Mouse (Mus musculus) kidney, adult 2 months (tissue): ENCODE measurements around the gene Igf2bp2. TPM values are rescaled to one million over a fixed set of nuclear protein-coding genes. Genes with fewer than 3 reads are reported as not detected.

Experiments
- DNase-seq: peaks from one replicate; pipeline ENCODE4 v3.0.0; 2021
- H3K27ac ChIP-seq: fragments of 200-500 bp; 2 replicates; pipeline ENCODE4 v1.5.1; 2012; ENCODE audit warnings: low read depth, low read length, control low read depth, inconsistent platforms; ENCODE audit not compliant: insufficient read depth
- H3K27me3 ChIP-seq: fragments of 200-500 bp; replicated peaks from 2 replicates; pipeline ENCODE4 v1.6.1; 2012; ENCODE audit warnings: mild to moderate bottlenecking, moderate library complexity, low read length, inconsistent platforms; ENCODE audit not compliant: control insufficient read depth, insufficient read depth
- H3K36me3 ChIP-seq: fragments of 200-500 bp; 2 replicates; pipeline ENCODE4 v1.6.1; 2012; ENCODE audit warnings: mild to moderate bottlenecking, moderate library complexity, low read length, inconsistent platforms; ENCODE audit not compliant: control insufficient read depth, insufficient read depth
- H3K4me1 ChIP-seq: fragments of 200-500 bp; 2 replicates; pipeline ENCODE4 v1.6.1; 2011; ENCODE audit warnings: low read length; ENCODE audit not compliant: control insufficient read depth, insufficient read depth
- H3K4me3 ChIP-seq: fragments of 200-500 bp; 2 replicates; pipeline ENCODE4 v1.5.1; 2011; ENCODE audit warnings: mild to moderate bottlenecking, low read depth, low read length, control low read depth; ENCODE audit not compliant: insufficient read depth
- CTCF ChIP-seq: fragments of 200-500 bp; conservative IDR thresholded peaks from 2 replicates; pipeline ENCODE4 v1.5.1; 2011; ENCODE audit warnings: low read depth, mild to moderate bottlenecking, control low read depth, low read length, moderate library complexity, mixed read lengths; ENCODE audit not compliant: insufficient read depth, insufficient read length
- POLR2A ChIP-seq: fragments of 200-500 bp; IDR thresholded peaks from one replicate; pipeline ENCODE4 v1.6.1; 2011; ENCODE audit warnings: low read depth, low read length, control low read depth
- WGBS: fragments of 180-500 bp; shearing (Covaris S2); methylation state at CpG from one replicate; pipeline ENCODE4 v1.1.7; 2018; 5-methylcytosine and 5-hydroxymethylcytosine counted together
- polyA plus RNA-seq: library from polyadenylated mRNA; depleted of rRNA; stranded (reverse); fragments of >200 nt; gene quantifications from 2 replicates; pipeline ENCODE4 v1.2.3, GENCODE M21; 2012

The Igf2bp2 gene
- polyA plus RNA-seq, 1 experiment = 2.3 TPM

DNA sequence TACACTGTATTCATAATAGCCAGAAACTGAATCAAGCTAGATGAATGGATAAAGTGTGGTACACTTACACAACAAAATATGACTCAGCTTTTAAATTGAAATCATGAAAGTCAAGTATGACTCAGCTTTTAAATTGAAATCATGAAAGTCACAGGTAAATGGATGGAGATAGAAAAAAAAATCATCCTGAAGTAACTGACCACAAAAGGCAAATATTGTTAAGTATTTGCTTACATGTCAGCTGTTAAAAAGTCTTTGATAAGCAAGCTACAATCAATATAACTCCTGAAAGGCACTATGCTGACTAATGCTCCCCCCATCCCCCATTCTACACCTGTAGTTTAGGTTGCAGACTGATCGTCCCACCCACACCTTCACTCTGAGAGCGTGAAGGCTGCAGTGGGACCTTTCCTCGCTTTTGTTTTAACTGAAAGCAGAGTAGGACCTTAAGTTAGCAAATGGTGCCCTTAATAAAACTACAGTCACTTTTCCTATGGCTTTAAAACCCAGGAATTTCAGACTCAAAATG lies 71.8 kb downstream of the Igf2bp2 start:
- no peak for DNase-seq
- TF ChIP-seq CTCF (no peak), POLR2A (no peak)
- Histone ChIP-seq H3K27me3 (no peaks in the 10 kb centered on the region), H3K36me3 (no peaks in the 10 kb centered on the region), H3K4me1 (no peaks in the 10 kb centered on the region), H3K4me3 (no peak overlapping the region), H3K27ac (no peak overlapping the region)
- WGBS = 83% methylated on average over 3 of the region's 3 CpGs

DNA sequence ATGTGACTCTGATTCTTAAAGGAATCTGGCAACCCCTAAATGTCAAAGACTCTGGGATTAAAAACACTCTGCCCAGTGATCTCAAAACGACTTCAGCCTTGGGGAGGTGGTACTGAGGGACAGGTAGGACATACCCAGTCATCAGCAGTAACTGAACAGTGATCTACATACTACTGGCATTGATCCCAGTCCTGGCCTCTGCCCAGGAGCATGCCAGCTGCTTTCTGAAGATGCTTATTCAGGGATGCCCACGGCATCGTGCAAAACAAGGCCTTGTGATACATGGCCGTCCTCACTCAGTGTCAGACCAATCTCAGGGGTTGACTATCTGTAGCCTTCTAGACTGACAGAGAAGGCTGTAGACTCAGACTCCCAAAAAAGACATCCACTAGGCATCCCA lies 77.7 kb downstream of the Igf2bp2 start:
- 64% methylated on average over 4 of the region's 4 CpGs for WGBS
- no peaks in the 10 kb centered on the region for H3K27me3 ChIP-seq
- DNase-seq = no peak
- TF ChIP-seq POLR2A = no peak
- TF ChIP-seq CTCF = no peak
- no peaks in the 10 kb centered on the region for H3K4me1 ChIP-seq
- H3K36me3 ChIP-seq = no peaks in the 10 kb centered on the region
- no peak overlapping the region for H3K4me3 ChIP-seq
- no peak overlapping the region for H3K27ac ChIP-seq

- DNase-seq = no peak
- TF ChIP-seq CTCF (no peak), POLR2A (no peak)
- Histone ChIP-seq H3K27ac (no peak overlapping the region), H3K4me1 (no peaks in the 10 kb centered on the region), H3K4me3 (no peak overlapping the region), H3K36me3 (no peaks in the 10 kb centered on the region), H3K27me3 (no peaks in the 10 kb centered on the region)
- 82% methylated on average over 12 of the region's 12 CpGs for WGBS
These were observed 82.9 kb downstream of the Igf2bp2 start for GRCm38 (mm10) chr16:22080125-22080710.

DNA sequence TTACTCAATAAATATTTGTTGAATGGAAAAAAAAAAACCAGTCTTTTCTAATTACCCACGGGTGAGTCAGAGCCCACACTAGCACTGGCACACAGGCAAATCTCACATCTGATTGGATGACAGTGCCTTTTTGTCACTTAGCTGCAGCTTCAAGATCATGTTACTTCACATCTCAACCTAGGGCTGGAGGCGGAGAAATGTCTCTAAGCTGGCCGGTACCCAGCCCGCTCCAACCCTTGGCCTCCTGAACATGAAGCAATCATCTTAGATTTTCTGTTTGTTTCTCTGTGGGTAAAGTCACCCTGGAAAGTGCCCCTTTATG lies 86.5 kb downstream of the Igf2bp2 start:
- no peaks in the 10 kb centered on the region for H3K36me3 ChIP-seq
- no peaks in the 10 kb centered on the region for H3K27me3 ChIP-seq
- no peak overlapping the region for H3K27ac ChIP-seq
- TF ChIP-seq POLR2A = no peak
- no peak for TF ChIP-seq CTCF
- DNase-seq = no peak
- H3K4me1 ChIP-seq = no peaks in the 10 kb centered on the region
- H3K4me3 ChIP-seq = no peak overlapping the region
- 64% methylated on average over 4 of the region's 4 CpGs for WGBS

DNA sequence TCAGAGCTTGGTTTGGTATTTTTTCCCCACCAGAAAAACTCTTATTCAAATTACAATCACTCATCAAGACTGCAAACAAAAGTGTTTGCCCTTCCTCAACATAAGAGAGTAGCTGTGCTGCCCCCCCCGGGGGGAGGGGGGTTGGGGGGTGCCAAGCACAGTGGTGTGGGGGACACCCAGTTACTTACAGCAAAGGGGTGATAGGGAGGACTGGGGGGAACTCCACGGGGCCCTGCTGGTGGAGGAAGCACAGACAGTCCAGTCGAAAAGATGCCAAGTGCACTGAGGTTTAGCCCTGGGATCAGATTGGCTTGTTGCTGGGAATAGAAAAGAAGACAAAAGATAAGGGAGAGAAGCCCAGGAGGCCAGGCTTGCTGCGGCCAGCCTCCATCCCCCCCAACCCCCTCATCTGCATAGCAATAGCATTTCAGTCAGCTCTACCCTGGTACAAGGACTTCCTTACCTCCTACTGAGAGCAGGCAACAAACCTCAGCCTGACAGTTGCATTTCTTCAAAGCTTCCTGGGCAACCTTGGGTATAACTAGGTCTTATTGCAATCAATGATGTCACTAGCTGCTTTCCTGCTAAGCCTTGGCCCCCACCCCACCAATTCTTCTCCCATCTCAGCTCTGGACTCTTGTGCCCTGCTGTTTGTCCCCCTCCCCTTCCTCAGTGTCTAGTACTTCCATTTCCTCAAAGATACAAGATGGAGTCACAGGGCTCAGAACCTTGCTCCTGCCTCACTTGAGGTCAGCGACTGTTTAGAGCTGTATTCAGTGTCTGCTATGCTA lies 87.1 kb downstream of the Igf2bp2 start:
- H3K4me1 ChIP-seq = no peaks in the 10 kb centered on the region
- no peaks in the 10 kb centered on the region for H3K27me3 ChIP-seq
- TF ChIP-seq POLR2A = no peak
- no peak for TF ChIP-seq CTCF
- no peak overlapping the region for H3K4me3 ChIP-seq
- H3K27ac ChIP-seq = no peak overlapping the region
- H3K36me3 ChIP-seq = no peaks in the 10 kb centered on the region
- no peak for DNase-seq
- 49% methylated on average over 5 of the region's 5 CpGs for WGBS

DNA sequence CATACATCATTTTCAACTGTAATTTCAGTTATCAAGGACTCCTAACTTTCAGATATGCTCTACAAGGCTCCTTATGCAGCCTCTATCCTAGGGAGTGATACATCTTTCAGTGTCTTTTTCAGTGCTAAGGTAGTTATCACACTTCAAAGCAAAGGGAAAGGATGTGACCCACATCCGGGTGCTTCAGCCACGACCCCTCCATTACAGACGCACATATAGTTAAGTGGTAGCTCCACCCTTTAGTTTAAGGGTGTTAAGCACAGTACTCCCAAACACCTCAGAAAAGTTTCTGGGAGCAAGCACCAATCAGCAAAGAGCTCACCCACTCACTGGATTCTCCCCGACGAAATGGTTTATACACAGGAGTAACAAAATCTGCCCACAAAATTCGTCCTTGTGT lies 88.0 kb downstream of the Igf2bp2 start:
- Histone ChIP-seq H3K4me1 (no peaks in the 10 kb centered on the region), H3K27me3 (no peaks in the 10 kb centered on the region), H3K36me3 (no peaks in the 10 kb centered on the region), H3K4me3 (no peak overlapping the region), H3K27ac (no peak overlapping the region)
- no peak for TF ChIP-seq CTCF
- no peak for TF ChIP-seq POLR2A
- DNase-seq = no peak
- WGBS = 76% methylated on average over 6 of the region's 6 CpGs

DNA sequence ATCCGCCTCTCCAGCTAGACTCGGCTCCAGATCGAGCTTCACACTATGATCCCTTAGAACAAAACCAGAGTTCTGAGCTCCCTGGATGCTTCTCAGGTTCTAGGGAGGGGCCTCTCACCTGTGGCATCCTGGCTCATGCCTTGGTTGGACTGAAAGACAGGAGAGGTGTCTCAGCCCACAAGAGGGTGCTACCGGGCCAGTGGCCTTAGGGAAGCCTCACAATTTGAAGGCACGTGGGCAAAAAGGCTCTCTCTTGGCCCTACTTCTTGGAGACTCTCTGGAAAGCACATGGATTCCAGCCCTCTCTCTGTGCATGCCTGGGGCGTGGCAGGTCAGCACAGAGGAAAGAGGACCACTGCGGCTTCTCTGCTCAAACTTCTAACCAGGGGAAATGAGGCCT lies 91.7 kb downstream of the Igf2bp2 start:
- no peaks in the 10 kb centered on the region for H3K4me1 ChIP-seq
- 82% methylated on average over 7 of the region's 7 CpGs for WGBS
- H3K27ac ChIP-seq = no peak overlapping the region
- no peaks in the 10 kb centered on the region for H3K36me3 ChIP-seq
- TF ChIP-seq POLR2A = no peak
- no peak for TF ChIP-seq CTCF
- H3K4me3 ChIP-seq = no peak overlapping the region
- no peaks in the 10 kb centered on the region for H3K27me3 ChIP-seq
- DNase-seq = no peak
